Mouse (Mus musculus) urinary bladder, postnatal 25 days (tissue): ENCODE data around the gene Mlh3.
A peak's percentile ranks its signal among the peaks of the same experiment; 100 is the strongest.
"Not testable (repeated sequence)": the region's sequence is repeated elsewhere in the genome, so short reads cannot be mapped to it uniquely, and the experiment has no call there.

Experiments used
- DNase-seq: peaks from one replicate; pipeline ENCODE4 v3.0.0; 2022; ENCODE audit warnings: low spot score

The Mlh3 gene

DNA sequence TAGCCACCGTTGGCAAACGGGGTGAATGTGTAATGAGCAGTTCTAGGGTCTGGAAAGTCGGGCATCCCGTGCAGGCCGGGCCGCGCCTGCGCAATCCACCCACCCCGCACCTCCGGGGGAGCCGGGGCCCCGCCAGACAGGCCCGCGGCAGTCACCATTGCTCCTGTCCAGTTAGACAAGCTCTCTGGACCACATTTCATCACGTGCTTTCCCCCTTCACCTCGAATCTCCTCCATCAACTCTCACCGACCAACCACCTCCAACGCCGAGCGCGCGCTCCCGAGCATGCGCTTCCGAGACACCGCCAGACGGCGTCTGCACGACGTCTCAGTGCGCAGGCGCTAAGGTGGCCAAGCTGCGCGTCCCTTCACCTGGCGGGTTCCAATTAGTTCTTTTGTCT lies at the start of gene Mlh3:
TSS of gene Mlh3 (minus strand) at position 281 of the 400 bp plus-strand sequence.
- DNase-seq, result peak; percentile 84

DNA sequence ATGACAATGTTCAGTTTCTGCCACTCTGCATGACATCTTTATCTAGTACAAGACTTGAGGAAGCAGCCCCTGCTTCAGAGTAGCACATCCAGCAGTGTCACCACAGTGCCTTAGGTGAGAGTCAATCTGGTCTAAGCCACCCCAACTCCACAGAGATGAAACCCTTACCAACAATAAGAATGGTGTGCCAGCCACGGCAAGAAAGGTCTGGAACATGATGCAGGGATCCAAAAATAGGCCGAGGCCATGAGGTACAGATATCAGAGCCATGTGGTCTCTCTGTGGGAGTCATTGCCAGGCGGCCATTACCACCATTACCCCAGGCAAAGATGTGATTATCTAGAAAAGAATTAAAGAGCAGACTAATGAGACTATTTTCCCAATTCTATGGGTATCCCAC lies 38.3 kb upstream of the Mlh3 start:
- DNase-seq, result no peak

DNA sequence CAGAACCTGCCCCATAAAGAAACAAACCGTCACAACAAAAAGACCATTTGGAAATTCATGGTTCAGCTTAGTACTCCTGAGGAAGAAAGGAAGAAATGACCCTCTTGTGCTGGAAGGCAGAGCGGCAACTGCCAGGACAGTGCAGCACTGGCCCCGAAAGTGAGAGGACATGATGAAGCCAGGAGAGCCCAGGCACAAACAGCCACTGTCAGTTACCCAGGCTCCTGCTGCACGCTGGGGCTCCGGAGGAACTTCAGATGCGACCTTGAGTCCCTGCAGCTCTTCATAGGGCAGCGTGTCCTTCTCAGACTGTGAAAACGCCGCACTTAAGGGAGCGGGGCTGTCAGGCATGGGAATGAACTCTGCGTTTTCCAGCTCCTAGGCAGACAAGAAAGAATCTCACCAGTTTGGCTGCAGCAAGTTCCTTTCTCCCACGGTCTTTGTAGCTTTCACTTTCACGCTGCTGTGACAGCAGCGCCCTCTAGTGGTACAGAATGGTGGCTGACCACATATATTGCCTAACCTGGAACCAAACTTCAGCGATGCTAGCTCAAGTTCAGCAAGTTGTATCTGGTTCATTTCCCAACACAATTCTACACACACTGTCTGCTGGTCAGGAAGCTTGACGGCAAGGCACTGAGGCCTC lies 35.0 kb upstream of the Mlh3 start:
- peak; percentile 85 for DNase-seq

DNA sequence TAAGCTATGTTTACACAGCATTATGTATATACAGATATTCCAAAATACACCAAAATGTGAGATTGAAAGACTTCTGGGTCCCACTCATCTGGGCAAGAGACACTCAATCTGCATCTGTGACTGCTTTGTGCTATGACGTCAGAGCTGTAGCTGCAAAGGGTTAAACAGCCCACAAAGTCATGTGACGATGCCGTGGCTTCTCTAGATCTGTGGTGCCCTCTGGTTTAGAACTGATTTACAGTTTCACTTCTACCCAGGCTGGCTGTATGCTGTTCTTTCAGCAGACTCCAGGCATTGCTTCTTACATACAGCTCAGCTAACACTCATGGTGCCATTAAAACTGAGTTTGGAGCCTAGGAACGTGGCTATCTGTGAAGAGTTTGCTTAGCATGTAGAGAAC lies 34.3 kb upstream of the Mlh3 start:
- DNase-seq, result no peak

DNA sequence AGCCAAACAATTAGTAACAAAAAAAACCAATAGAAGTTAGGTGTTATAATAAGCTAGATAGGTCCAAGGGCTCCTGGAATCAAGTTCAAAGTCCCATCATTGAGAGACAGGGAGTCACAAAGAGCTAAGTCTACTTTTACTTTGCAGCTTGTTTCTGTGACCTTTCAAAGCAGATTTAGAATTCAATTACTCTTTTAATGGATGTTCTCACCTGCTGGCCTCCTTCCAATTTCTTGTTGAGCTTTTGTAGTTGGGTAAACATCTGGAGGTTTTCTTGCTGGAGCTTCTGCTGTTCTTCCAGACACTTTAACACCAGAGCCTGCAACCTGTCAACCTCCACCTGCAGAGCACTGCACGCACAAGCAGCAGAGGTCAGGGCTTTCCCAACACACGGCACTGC lies 32.9 kb upstream of the Mlh3 start:
- DNase-seq, result no peak

DNA sequence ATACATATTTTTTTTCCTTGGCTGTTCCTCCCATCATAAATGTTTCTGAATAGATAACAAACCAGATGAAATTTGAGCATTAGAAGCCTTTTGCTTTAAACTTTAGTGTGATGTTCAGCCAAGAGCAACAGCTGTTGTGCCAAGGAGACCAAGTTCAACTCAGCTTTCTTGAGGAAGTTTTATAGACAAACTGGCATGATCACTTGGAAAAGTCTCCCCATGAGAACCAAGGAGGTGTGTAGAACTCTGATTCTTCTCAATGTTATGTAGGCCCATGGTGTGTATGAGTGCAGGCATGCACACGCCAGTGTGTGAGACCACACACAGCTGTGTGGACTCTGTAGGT lies 28.4 kb upstream of the Mlh3 start:
- no peak for DNase-seq

DNA sequence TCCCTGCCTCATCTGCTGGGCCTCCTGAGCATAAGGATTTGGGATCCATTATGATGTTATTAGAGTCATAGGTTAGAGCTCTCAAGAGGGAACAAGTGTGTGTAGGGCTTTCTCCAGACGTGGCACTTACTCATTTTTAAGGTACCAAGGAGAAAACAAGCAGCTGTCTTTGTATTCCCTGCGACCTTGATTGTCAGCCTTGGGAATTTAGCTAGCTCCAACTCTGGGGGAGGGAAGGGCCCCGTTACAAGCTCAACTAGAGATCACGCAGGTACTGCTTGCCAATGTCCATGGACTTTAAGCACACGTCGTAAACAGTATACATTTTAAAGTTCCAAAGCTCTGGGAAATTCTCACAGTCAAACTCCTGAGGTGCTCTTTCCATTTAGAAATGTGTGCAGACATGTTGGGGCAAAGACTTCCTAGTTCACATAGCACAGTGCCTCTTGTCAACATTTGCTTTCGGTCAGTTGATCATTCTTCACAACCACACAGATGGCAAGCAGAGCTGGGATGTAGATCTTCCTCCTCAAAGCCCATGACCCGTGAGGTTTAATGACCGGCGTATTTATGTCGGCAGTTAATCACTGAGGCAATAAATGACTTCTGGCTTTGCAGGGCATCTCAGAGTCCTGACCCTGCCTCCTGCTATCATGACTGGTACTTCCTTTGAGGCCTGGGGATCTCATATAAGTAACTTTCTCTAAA lies 27.9 kb upstream of the Mlh3 start:
- no peak for DNase-seq

DNA sequence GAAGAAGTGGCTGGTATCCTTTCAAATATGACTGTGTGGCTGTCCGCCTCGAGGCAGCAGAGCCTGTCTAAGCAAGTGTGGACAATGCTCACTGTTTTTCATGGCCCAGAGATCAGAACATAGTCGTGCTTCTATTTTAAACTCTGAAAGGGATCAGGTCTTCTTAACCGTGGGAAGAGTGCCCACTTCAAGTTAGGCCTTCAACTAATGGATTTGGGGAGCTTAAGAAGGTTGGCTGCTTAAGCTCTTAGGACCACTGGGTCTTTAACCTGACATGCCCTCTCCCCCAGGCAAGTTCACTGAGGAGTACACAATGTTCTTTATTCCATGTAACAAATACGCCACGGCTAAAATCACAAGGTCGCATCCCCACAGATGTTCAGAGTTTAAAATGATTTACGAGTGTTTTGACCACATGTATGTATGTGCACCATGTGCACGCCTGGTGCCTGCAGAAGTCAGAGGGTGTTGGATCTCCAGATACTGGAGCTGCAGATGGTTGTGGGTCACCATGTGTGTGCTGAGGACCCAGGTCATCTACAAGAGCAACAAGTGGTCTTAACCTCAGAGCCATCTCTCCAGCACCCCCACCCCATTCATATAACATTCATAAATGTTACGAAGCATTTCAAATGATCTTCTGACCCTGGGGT lies 27.1 kb upstream of the Mlh3 start:
- DNase-seq, result no peak

DNA sequence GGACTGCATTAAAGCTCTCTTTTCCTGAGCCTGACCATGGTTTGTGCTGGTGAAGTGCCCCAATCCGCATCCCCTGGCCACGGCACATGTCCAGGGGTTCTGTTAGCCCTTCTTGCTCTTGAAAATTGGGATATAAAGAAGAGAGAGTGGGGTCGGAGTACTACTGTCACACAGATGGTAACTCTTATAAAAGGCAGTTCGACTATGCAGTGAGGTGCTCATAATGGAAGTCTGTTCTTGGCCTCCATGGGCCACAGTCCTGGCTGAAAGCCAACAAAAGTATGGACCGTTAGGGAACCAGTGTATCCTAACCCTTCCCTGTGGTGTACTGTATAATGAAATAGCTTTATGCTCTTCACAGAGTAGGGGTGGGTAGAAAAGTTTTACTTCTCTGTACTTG lies 26.5 kb upstream of the Mlh3 start:
- DNase-seq, result no peak

DNA sequence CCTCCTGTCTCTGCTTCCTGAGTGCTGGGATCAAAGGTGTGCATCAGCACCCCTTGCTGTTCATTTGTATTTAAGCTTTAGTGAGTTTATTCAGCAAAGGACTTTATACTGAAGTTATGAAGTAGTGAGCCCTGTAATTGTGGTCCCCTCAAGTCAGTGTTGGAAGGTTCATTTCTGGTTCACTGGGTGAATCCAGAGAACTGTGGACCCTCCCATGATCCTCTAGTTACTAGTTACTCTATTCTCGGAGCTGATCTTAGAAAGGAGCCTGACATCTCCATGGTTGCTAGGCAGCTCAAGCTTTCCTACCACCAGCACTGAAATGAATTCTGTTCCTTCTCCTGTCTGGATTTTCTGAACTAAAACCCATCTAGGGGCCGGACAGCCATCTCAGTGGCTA lies 25.1 kb upstream of the Mlh3 start:
- no peak for DNase-seq

DNA sequence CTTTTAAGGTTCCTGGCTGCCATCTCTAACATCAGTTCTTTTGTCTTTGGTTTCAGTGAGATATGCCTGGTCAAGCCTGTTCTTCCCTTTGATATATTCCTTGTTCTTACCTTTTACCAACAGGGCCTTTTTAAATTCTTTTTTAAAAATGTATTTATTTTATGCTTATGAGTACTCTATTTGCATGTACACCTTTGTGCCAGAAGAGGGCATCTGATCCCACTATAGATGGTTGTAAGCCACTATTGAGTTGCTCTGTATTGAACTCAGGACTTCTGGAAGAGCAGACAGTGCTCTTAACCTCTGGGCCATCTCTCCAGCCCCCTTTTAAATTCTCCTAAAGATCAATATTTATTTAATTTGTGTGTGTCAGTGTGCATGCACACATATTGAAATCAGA lies 22.5 kb upstream of the Mlh3 start:
- no peak for DNase-seq

DNA sequence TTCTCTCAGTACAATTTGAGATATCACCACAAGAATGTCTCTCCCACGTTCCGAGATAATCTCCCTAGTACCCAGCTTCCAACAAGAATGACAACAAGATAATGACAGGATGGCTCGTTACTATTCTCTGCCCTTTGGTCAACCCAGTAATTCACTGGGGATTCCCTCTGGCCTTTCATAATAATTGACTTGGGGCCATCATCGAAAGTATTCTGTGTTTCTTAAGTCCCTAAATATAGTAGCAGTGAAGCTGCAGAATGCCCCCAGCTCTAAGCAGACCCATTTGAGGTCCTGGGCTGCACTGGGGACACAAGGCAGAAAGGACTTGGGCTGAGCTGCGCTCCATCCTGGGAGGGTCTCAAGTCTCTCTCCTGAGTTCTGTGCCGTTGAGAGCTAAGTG lies 21.9 kb upstream of the Mlh3 start:
- no peak for DNase-seq

DNA sequence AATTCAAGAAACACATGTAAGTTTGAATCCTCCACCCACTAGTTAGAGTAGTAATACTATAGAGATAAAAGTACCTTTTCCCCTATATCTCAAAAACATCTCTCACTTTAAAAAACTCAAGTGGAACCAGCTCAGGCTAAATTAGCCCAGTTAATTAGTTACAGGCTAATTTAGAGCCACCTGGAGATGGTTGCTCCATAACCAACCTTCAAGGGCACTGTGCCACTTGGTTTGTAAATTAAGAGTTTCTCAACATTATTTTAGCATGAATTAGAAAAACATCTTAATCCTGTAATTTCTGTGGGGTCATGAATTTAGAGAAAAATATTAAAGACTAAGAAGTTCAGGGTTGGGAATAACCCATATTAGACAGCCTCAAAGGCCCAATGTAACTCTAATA lies 21.1 kb upstream of the Mlh3 start:
- DNase-seq, result no peak

DNA sequence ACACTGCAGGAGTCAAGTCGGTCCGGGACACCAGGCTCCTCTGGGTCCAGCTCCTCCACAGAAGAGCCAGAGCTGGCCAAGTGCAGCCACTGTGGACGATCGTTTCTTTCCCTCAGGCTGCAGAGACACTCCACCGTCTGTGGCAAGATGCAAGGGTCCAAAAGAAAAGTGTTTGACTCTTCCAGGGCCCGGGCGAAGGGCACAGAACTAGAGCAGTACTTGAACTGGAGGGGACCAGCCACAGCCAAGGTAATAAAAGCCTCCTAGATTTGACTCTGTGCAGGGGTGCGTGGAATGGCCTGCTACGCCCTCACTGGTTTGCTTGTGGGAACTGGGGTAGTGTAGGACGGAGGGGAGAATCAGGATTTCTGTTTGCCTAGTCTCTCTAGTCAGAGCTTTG lies 20.2 kb upstream of the Mlh3 start:
- no peak for DNase-seq

DNA sequence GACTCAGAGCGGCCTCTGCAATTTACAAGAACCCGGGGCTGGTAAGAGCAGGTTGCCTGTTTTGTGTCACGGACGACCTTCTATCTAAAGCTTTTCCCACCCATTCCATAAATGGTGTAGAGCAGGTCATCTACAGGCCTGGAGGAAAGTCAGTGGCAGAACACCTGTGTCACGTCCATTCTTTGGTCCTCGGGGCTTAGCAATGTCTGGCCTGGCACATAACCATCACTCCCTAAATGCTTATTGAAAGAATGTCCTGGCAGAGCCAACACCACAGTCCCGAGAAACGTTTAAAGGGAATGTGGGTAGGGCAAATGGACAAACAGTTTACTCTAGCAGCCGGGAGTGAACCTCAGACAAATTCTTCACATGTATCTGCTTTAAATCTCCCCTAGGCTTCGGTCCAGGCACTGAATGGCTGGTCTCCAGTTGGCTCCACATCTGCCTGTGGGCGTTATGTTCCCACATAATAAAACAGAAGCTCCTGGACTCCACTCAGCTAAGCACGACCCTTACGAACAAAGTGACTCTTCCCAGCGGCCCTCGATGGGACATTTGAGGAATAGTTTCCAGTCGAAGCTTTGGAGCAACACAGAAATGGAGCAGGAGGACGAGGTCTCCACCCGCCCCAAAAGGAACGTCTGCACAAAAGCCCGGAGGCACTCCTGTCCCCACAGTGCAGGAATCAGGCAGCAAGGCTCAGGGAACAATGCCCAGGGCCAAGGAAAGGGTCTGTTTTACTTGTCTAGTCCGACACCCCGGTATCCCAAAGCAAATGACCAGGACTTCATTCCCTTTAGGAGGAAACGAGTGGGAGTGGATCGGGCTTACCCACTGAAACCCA lies 19.0 kb upstream of the Mlh3 start:
- no peak for DNase-seq

DNA sequence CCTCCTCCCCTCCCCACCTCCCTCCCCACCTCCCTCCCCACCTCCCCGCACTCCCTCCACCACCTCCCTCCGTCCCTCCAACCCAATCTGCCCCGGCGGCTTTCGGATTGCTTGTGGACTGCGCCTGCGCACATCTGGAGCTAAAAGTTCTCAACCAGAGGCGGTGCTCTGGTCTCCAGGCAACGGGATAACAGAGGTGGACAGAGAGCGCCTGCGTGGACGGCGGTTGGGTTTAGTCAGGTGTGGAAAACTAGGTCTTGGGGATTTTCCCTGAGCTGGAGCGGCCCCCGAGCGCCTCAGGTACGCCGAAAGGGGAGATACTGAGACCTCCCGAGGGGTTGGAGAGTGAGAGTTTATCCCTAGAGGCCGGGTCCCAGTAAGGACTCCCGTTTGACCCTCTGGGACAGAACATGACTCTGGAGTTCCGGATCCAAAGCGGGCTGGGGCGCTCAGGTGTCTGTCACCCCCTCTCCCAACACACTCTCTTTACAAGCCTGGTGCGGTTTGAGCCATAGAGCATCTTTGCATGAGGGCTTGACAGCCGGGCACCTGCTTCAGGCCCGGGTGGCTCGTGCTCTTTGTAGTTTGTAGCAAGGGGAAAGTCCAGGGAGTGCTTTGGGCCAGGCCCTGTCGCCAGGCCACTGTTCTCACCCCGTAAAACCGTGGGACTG lies 18.2 kb upstream of the Mlh3 start, which contains the start of gene Zc2hc1c:
TSS of gene Zc2hc1c (plus strand) at position 106 of the 671 bp plus-strand sequence.
- peak; percentile 85 for DNase-seq

DNA sequence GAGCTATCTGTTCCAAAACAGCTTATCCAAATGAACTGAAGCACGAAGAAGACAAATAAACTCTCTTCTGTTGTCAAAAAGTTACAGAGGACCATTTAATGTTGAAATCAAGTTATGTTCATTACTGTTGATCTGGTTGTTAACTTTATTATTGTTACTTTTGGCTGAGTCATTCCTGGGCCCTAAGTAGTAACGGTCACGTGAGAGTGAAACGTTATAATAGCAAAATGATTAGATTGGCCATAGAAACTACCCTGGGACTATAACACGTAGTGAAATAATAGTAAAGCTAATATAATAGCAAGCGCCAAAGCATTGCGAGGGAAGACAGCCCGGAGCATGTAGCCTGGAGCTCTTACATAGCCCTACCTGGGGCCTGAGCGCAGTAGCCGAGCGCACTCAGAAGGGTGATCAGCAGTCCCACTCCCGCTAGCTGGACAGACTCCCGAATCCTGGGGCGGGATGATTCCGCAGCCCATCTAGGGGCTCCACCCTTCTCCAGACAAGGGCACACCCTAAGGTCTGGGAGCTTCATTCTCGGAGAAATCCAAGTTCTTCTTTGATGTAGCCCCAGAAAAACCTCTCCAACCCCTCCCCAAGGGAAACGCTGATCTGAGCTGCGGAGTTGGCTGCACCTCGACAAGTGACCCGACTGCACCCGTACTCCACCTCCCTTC lies 17.5 kb upstream of the Mlh3 start, which contains the start of gene Acyp1:
TSS of gene Acyp1 (minus strand) at position 630 of the 677 bp plus-strand sequence.
- peak; percentile 47 for DNase-seq

DNA sequence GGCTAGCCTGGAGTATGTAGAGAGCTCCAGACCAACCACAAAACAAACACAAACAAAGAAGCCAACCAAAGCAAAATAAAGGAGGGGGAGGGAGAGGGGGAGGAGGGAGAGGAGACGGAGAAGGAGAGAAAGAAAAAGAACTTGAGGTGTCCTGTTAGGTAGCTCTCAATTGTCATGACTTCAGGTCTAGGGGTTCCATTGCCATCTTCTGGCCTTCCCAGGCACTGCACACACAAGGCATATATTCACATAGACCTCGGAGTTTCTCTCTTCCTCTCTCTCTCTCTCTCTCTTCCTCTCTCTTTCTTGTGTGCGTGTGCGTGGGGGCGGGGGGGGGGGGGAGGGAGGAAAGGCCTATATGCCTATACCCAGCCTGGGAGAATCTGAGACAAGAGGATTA lies 16.5 kb upstream of the Mlh3 start:
- DNase-seq, result no peak

DNA sequence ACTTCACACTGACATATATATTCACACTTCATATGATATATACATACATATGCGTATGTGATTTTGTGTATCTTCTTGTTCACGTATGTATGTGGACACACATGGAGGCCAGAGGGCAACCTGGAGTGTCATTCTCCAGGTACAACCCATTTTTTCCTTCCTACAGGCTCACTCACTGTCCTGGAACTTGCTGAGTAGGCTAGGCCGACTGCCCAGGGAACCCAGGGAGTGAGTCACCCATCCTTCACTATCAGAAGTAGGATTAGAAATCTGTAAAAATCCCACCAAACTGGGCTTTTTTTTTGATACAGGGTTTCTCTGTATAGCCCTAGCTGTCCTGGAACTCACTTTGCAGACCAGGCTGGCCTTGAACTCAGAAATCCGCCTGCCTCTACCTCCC lies 14.6 kb upstream of the Mlh3 start:
- DNase-seq, result no peak

DNA sequence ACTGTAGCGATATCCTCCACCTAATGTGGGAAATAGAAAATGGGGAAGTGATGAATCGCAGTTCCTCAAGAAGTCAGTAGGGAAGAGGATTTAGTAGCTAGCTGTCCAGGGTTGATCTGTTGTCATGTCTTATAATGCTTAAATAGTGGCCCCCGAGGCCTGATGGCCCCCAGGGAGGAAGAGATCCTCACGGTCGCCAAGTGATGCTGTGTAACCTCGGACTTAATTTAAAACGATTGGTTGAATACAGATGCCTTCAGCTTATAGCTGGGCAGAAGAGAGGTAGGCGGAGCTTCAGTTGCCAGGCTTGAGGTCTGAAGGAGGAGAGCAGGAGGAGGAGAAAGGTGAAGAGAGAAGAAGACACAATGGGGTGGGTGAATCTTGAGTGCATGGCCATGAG lies 13.9 kb upstream of the Mlh3 start:
- no peak for DNase-seq

DNA sequence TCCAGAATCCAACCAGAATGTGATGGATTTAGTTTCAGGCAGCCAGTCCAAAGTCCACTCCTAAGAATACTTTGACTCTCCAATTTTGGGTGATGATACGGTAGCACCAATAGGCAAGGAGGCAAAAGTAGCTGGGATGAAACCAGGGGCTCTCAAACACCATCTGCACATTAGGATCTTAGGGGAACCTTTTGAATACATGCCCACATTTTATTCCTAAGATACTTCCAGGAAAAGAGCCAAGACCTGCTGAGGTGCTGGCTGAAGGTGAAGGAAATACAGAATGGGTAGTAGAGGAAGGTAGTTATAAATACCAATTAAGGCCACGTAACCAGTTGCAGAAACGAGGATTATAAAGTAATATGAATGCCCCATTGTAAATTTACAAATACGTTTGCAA lies 11.4 kb upstream of the Mlh3 start:
- DNase-seq, result not testable (repeated sequence)
